Mouse (Mus musculus) adrenal gland, adult 2 months (tissue): Measurements from ENCODE around the gene Emilin2. TPM values are rescaled to one million over a fixed set of nuclear protein-coding genes. Genes with fewer than 3 reads are reported as not detected.

Experiments used
- DNase-seq: peaks from one replicate; pipeline ENCODE4 v3.0.0; 2021
- polyA plus RNA-seq: library from polyadenylated mRNA; depleted of rRNA; stranded (reverse); fragments of >200 nt; gene quantifications from 2 replicates; pipeline ENCODE4 v1.2.3, GENCODE M21; 2012
- total RNA-seq, 2 experiments: library from RNA; stranded (reverse); gene quantifications; 2 replicates each; pipeline ENCODE4 v1.2.3; 2021

The Emilin2 gene
- total and polyA plus RNA-seq, 3 experiments, result 6.6 to 10.0 (median 8.2) TPM

DNA sequence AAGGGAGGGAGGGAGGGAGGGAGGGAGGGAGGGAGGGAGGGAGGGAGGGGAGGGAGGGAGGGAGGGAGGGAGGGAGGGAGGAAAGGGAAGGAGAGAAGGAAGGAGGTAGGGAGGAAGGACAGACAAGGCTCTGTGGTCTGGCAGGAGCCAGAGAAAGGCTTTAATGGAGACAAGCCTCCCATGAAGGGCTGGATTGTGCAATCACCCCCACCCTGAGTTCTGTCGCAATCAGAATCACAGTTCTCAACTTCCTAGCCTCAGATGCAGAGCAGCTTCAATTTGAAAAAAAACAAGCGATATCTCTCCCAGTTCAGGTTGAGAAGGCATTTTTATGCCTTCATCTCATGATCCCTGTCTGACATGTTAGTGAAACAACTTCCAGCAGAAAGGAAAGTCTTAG, 11.4 kb downstream of the Emilin2 start:
- peak; percentile 72 for DNase-seq

DNA sequence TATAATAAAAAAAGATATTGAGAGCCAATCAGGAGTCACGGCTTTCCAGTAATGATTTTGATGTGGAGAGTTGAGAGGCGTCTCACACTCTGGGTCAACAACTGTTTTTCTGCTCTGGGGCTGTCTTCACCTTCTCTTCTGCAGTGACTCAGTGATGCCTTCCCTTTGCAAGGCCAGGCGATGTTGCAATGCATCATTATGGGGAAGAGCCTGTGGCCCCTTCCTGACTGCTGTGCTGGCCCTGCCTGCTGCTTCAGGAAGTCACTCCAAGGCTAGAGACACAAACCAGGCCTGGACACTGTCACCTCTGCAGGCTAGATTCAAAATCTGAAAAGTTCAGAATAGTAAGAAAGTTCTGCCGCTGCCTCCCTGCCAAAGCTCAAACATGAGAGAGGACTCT, 11.9 kb downstream of the Emilin2 start:
- peak; percentile 72 for DNase-seq

DNA sequence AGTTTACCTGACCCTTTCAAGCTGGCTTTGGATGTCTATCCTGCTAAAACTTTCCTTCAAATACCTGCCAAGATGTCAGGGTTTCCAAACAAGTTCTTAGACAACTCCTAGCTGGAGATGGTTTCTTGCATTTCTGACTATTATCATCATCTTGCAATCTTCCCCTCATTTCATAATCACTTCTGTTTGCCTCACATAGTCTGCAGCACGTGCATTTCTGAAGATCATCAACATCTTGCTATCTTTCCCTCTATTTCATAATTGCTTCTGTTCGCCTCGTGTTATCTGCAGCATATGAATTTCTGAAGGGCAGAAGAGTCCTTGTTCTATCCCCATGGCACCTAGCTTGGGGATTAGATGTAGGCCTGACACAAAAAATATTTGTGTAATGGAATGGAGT, 17.2 kb downstream of the Emilin2 start:
- no peak for DNase-seq

DNA sequence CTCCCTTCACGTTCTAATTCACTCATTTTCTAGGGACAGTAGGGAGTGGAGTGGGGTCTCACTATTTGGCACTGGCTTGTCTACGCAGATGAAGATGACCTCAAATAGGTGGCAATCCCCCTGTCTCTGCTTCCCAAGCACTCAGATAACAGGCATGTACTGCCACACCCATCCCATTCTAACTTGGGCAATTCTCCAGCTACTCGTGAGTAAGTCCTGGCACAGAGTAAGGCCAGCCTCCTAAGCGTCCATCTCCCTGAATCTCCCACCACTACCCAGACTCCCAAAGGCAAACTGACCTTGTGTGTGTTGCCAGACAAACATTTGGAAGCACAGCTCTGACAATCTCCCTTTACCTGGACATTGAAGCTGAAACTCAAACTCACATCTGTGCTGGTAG, 18.9 kb downstream of the Emilin2 start:
- DNase-seq, result peak; percentile 65

DNA sequence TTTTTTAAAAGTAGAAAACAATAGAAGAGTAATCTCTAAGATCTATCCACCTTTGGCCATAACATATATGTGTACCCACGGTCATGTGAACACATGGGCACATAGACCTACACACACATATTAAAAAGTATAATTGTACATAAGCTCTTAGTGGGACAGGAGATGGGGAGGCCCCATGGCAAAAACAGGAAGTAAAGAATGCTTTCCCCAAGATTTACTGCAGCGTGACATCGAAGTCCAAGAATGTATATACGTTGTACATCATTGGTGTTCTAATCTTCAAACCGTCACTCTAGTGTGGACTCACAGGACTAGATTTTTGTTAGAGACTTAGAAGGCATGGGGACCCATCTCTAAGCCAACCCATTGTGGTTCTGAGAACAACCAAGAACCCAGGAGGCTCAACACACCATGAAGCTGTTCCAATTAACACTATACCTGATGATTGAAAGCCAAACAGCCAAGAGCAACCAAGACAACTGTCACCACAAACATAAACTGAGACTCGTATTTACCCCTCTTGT, 19.8 kb downstream of the Emilin2 start:
- DNase-seq, result no peak

DNA sequence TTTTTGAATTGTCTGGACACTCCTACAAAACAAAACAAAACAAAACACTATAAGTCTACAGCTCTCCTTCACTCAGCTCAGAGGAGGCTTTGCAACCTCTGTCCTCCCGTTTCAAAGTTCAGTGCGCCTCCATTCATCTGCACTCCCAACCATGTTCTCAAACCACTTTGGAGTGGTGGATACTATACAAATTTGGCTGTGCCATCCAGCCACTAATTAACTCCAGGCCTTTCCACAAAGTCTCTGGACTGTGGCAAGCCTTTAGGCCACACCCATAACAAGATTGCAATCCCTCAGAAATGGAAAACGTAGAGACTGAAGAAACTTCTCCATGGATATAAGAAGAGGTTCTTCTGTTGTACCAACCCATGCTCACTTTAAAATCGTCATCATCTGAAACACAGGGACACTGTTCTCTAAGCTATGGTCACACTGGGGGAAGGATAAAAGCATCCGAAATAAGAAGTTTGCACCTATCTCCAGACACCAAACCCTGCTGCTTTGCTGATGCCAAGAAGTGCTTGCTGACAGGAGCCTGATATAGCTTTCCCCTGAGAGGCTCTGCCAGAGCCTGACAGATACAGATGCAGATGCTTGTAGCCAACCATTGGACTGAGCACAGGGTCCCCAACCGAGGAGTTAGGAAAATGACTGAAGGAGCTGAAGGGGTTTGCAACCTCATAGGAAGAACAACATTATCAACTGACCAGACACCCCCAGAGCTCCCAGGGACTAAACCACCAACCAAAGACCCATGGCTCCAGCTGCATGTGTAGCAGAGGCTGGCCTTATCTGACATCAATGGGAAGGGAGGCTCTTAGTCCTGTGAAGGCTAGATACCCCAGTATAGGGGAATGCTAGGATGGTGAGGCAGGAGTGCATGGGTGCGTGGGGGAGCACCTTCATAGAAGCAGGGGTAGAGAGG, 21.0 kb downstream of the Emilin2 start:
- no peak for DNase-seq

DNA sequence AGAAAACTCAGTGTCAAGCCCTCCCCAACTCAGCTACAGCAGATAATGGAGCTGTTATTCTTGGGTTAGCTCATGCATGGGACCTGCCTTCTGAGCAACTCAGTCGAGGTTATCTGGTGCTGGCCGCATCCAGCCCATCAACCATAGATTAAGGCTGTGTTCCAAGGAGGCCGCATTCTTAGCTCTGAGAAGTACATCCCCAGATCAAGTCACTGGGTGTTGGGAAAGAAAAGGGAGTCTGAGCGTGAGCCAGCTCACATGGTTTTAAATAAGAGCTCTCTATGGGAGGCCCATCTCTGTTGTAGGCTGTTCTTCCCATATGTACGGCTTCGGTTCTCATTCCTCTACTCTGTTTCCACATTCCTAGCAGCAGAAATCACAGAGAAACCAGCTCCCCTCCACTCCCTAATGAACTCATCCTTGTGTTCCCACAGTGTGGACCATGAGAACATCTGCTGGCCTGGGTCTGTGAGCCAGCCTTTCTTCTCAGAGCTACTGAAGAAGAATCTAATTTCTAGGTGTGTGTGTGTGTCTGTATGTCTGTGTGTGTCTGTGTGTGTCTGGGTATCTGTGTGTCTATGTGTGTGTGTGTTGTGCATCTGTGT, 22.1 kb downstream of the Emilin2 start:
- DNase-seq, result no peak

DNA sequence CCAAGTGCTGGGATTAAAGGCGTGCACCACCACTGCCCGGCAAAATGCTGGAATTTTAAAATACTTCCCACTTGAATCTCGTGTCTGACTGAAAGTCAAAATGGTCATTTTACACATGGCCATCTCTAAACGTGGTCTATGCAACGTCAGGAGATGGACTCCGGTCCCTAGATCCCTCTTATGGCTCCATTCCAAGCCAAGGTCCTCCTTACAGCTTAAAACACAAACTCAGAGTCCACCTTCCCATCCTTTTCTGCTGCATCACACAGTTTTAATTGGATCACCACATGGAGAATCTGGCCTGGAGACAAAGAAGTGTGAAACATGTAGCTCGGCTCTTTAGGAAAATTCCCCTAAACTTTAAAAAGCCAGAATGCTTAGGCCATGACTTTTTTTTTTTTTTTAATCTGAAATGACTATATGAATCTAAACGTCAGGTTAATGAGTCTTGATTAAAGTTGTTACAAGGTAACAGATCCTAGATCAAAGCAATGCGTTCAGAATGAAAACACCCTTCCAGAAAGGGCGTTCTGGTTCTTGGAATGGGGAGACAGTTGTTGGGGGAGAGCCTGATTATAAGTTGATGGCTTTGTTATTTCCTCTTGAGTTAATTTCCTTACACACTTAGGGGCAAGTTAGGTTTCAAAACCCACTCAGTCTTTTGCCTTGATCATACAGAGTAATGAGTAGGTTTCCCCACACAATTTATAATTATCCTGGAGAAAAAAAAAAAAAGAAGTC, 22.8 kb downstream of the Emilin2 start:
- no peak for DNase-seq

DNA sequence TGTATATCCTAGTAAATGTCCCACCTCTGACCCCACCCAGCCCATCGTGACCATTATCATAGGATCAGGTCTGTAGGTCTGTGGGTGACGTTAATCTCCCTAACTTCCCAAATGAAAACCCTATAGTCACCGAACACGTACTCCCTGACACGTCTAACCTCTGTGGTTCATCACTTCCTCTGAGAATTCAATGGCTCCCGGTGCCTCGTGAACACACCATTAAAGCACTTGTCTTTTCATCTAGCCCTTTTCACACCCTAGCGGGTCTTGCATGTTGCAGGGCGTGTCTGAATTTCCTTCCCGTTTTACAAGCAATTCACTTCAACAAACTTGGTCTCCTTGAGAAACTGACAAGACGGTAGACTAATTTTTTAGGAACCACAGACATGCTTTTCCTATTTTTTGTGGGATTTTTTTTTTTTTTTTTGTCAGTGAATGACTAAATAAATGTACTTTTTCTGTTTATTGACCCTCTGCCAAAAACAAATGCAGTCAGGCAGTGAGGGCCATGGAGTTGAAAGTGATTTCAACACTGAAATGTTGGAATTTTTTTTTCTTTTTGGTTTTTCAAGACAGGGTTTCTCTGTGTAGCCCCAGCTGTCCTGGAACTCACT, 23.5 kb downstream of the Emilin2 start:
- DNase-seq, result no peak

DNA sequence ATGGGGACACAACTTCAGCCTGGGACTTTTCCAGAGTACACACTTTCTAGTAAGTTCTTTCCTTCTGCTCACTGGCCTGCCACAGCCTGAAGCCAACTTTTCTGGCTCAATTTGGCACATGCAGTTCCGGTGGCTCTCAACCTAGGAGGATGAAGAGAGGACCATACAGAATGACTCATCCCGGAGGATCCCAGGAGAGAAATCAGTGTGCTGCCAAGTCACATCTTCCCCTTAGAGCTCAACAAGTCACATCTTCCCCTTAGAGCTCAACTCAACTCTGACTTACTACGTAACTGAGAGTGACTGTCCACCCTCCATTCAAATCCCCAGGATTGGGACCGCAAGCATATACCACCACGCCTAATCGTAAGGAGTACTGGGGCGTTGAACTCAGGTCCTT, 24.2 kb downstream of the Emilin2 start:
- no peak for DNase-seq

DNA sequence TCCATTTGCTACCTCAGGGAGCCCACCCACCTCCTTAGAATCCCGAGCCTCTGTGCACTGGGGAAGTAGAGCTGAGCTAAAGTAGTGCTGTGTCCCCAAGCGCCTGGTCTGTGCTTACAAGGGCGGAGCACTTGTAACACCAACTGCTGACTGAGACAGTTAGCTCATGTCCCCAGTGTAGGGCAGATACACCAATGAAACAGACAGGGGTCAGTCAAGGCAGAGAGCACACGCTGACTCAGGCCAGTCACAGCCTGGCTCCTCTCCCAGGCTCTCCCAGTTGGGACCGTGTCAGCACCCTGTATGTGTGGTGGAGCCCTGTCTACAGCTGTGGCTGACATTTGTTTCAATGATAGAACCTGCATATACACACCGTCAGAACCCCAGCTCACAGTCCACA, 25.8 kb downstream of the Emilin2 start:
- peak; percentile 71 for DNase-seq

DNA sequence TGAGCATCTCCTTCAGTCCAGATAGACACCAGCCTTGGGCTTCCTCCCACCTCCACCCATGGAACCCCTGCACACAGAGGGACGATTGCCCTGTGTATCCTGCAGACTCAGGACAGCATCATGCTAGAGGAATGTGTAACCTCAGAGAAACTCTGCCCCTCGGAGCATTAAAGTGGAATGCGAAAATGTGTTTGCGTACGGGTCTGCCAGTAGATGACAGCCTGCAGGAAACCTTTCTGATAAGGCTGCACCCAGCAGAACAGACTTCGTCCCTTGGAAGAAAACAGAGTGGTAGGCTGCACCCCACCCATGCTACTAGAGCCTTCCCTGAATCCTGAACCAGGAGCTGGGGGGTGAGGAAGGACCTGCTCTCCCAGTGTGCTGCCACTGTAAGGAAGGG, 26.9 kb downstream of the Emilin2 start:
- no peak for DNase-seq

DNA sequence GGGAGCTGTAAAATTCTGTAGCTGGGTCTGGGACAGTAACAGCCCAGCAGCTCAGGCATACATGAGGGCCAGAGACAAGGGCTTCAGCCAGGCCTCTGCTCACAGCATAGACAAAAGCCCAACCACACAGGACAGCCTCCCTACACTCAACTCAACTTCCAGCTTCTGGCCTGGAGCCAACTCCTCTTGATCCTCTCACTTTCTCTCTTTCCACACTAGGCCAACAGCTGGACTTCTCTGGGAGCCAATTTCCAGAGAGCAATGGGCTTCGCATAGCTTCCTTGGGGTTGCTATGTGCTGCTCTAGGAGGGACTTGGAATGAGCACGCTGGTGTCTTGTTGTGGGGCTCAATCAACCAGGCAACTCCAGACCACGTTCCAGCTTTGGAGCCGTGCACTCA, 28.5 kb downstream of the Emilin2 start:
- no peak for DNase-seq

DNA sequence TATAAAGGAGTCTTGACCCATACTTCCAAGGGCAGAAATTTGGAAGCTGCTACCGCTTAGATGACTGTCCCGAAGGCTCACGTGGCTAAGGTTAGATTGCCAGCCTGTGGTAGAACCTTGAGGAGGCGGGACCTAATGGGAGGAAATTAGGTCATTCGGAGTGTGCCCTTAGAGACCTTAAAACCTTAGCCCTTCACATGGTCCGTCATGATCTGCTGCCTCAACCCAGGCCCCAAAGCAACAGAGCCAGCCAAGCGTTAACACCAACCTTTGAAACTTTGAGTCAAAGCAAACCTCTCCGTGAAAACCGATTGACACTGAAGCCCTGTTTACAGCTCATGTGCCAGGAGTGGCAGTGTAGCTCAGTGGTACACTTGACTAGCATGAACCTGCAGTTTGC, 29.1 kb downstream of the Emilin2 start:
- no peak for DNase-seq

DNA sequence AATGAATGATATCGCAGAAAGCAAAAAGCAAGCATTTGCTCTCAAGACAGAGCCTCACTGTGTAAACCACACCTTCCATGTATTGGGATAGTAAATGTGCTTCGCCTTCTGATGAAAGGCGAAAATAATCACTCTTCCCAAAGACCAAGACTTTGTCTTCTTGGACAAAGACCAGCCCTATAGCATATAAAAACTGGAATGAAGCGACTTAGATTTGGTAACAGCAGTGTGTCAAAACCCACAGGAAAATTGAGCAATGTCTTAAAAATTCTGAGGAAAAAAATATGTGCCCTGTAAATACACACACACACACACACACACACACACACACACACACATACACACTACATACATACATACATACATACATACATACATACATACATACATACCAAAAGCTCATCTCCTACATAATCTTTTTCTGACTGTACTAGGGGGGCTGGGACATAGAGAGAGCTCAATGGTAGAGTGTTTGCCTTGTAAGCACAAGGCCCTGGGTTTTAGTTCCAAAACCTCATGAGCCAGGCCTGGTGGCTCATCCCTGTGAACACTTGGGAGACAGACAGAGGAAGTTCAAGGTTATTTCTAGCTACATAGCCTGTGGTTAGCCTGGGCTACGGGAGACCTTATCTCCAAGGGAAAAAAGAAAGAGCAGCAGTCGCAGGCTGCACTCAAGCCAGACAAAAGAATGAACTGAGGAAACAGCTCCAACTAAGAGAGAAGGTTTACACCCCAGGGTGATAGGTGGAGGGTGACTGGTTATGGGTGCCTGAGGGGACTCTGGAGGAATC, 33.9 kb downstream of the Emilin2 start:
- DNase-seq, result no peak

DNA sequence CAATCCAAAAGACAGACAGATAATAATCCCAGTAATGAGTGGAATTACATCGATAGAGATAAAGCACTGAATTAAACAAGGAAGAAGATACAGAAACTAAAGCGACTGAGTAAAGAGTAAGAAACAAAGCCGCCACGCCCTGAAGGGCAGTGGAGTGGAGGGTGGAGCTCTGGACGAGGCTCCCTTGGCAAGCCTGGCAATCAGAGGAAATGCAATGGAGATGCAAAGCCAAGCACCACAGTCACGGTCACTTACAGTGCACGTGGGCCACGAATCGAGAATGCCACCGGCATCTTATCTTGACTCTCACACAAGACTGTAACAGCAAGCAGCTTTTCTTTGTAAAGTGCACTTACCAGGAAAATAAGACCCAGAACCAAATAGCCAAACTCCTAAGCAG, 35.0 kb downstream of the Emilin2 start:
- no peak for DNase-seq

DNA sequence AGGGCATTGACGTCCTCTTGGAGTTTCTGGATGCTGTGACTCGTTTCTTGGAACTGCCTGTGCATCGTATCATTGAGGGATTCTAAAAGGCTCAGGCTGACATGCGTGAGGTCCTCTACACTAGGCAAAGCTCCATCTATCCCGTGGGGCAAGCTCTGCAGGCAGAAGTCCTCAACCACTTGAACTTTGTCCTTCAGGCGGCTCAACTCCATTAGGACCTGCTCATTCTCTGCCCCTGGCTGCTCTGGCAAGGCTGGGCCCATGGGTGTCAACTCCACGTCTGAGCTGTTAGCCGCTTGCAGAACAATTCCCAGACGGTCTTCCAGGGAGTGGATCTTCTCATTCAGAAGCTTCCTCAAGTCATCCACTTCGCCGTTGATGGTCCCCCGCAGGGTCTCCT, 37.9 kb downstream of the Emilin2 start:
- DNase-seq, result no peak

DNA sequence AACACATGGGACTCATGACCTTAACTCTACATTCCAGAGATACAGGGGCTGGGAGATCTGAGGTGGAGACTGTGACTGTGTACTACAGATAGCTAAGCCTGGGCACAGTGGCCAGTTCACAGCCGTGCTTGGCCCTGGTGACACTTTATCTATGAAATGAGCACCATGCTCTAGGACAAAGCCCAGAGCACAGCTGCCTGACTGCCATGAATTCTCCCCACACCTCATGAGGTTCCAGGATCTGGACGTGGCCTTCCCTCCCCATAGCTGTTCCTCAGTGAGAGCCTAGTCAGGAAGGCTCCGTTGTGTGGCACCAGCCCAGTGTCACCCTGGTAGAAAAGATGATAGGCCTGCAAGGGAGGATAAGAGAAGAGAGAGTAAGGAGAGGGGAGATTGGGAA, 43.2 kb downstream of the Emilin2 start:
- DNase-seq, result no peak

DNA sequence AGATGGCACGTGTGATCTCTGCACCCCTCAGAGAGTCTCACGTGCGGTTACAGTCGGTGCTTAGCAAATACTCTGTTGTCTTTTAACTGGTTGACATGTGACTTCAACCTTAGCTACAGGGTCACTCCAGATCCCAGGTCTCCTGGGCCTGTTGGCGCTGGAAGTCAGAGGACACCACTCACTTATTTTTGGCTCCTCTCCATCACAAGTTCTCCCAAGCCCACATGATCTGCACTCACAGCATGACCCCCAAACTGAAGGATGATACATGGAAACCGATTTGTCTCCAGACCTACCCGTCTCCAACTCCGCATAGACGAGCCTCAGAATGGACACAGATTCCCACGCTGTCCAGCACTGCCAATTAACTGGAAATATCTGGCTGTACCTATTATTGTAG, 43.6 kb downstream of the Emilin2 start:
- DNase-seq, result no peak

DNA sequence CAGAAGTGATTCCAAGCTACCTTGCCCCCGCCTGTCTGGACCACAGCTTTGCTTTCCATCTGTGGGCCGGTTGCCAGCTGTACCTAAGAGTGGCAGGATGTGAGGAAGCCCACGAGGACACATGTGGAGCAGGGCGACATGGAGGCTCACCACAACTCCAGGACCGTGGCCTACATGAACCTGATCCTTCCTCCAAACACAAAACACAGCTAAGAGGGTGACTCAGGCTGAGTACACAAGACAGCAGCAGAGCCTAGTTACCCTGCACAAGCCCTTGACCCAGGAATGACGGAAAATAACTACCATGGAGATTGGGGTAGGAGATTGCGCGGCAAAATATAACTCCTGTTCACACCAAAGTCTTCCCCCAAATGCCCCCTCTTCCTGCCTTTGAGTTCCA, 44.4 kb downstream of the Emilin2 start:
- DNase-seq, result peak; percentile 51

DNA sequence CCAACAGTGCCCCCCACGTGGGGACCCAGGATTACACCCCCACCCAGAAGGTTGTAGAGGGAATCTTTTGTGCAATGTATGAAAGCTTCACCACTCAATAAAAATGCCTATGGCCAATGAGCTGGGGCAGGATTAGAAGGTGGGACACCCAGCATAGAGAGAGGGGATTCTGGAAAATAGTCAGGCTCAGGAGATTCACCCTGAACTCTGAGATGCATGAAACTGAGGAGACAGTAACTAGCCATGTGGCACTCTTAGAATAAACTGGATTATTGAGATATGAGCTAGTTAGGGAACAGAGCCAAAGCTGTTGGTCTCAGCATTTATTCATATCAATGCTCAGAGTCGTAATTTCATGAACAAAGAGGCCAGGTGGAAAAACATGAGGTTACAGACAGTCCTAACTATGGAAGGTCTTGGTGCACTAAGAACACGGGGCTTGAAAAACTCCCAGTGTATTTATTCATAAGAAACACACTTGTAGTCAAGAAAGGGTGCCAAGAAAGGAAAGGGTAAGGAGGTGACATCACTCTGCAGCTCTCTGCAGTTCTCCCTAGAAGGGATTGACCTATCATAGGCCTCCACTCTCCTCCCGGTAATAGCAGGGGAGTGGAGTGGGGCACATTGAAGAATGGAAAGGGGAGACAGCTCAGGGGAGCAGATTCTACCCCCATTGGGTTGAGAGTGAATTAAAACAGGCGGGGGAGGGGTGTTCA, 46.3 kb downstream of the Emilin2 start:
- no peak for DNase-seq
